Mouse (Mus musculus): Measurements from ENCODE around the gene Ano1.

- no peak for TF ChIP-seq ZC3H11A (IDR thresholded peaks at IDR 0.05; ENCODE audit: low read depth, low read length)
- TF ChIP-seq POLR2A (IDR thresholded peaks at IDR 0.05; ENCODE audit: control insufficient read depth in 1 of 2, insufficient read depth in 1 of 2, low read depth in 1 of 2, low read length in 2 of 2, poor library complexity in 1 of 2) = no peak
- TF ChIP-seq UBTF (IDR thresholded peaks at IDR 0.05; ENCODE audit: borderline replicate concordance, insufficient read depth, low read depth, low read length) = no peak
- TF ChIP-seq GATA1 (IDR thresholded peaks at IDR 0.05; ENCODE audit: low read depth, low read length) = no peak
- no peak for TF ChIP-seq ZNF384 (IDR thresholded peaks at IDR 0.05; ENCODE audit: low read depth, low read length)
- no peak for TF ChIP-seq GABPA (IDR thresholded peaks at IDR 0.05; ENCODE audit: low read depth, low read length)
- no peak for TF ChIP-seq TAL1 (IDR thresholded peaks at IDR 0.05; ENCODE audit: low read length)
- TF ChIP-seq CTCF (IDR thresholded peaks at IDR 0.05 in 2 of 3, conservative IDR thresholded peaks at IDR 0.05 in 1 of 3; ENCODE audit: control insufficient read depth in 1 of 3, insufficient read depth in 1 of 3, low read depth in 2 of 3, low read length in 3 of 3, poor library complexity in 1 of 3, severe bottlenecking in 1 of 3) = no peak
These were observed 66.8 kb downstream of the Ano1 start for GRCm38 (mm10) chr7:144684947-144685346.
